Mouse (Mus musculus): Measurements from ENCODE around the gene Zpld1.
A peak's percentile ranks its signal among the peaks of the same experiment; 100 is the strongest.

Gene Zpld1

DNA sequence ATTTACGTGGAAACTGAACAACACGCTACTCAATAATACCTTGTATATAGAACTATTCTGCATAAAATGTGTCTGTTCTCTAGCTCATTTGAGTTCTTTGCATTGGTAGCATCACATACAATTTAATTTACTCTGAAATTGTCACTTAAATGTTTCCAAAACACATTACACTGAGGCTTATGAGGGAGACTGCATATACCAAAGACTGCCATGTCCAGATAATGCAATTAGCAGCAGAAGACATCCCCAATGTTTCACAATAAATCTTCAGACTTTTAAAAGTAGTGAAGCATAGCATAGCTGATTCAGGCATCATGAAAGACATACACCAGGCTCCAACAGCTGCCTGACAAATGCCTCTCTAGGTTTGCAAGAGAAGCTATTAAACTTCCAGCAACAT, at the start of gene Zpld1:
TSS of gene Zpld1 (minus strand) at position 101 of the 400 bp plus-strand sequence.
- DNase-seq (ENCODE audit: low read depth, low spot score): no peak

DNA sequence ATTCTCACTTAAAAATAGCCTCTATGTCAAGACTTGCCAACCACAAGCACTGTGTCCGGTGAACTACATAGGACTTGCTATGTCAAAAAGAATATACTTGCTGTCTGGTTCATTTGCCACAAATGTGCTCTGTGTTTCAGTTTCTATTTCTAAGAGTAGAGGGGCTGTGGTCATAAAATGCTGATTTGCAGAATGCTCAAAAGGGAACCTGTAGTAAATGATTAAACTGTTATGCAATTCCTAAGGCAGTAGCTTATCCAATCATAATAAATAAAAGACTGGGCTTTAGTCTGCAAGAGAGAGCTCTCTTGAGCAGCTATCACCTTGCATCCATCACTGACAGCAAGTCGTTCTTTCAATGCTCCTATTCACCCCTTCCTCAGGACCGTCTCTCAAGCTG, 47.9 kb upstream of the Zpld1 start:
- DNase-seq (ENCODE audit: low read depth, low spot score): no peak

DNA sequence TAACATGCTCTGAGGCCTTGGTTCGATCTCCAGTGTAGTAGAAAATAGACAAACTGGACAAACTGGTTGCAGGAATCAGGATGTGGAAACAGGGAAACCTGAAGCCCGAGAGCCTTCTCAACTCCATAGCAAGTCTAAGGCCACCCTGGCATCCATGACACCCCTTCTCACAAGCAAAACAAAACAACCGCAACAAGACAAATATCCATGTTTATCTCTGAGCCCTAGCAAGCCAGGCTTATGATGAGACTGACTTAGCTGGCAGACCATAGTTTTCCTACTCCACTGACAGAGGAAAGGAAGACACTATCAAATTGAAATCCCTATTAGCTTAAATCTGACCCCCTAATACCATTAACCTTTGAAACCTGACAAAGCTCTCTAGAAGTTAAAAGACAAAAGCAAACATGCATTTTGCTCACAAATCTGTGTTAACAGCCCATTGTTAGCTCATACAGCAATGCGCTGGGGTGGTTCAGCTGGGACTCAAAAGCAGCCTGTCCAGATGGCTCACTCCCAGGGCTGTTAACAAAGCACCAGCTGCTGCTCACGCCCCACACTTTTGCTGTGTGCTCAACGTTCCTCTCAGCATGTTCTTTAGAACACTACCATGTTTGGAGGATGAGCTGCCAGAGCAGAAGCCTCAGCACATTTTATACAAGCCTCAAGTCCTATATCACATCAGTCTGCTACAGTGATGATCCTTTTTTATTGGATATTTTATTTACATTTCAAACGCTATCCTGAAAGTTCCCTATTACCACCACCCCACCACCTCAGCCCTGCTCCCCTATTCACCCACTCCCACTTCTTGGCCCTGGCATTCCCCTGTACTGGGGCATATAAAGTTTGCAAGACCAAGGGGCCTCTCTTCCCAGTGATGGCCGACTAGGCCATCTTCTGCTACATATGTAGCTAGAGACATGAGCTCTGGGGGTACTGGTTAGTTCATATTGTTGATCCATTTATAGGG, 24.0 kb upstream of the Zpld1 start:
- DNase-seq (ENCODE audit: low read depth, low spot score): peak; percentile 55

DNA sequence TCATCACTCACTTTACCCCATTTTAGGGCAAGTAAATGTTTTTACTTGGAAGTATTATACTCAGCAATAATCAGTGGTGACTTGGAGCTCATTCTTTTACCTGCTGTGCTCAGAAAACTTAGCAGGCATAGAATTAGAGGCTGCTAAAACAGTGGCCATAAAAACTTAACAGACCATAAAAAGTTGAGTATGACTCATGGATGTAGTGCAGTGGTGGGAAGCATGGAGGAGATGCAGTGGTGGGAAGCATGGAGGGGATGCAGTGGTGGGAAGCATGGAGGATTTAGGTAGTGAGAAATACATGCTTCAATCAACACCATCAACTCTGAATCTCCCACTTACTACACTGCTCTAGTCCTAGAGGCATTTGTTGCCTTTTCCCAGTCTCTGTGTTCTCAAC, 19.2 kb upstream of the Zpld1 start:
- no peak for DNase-seq (ENCODE audit: low read depth, low spot score)

DNA sequence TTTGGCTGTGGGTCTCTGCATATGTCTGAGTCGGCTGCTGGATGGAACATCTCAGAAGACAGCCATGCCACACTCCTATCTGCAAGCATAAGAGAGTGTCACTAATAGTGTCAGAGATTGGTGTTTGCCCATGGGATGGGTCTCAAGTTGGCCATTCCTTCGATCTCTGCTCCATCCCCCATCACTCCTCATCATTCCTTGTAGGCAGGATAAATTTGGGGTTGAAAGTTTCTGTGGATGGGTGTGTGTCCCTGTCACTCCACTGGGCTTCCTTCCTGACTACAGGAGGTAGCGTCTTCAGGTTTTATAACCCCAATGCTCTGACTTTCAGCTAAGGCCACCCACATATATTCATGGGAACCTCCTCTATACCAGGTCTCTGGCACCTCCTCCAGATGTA, 14.3 kb upstream of the Zpld1 start:
- DNase-seq (ENCODE audit: low read depth, low spot score): no peak

DNA sequence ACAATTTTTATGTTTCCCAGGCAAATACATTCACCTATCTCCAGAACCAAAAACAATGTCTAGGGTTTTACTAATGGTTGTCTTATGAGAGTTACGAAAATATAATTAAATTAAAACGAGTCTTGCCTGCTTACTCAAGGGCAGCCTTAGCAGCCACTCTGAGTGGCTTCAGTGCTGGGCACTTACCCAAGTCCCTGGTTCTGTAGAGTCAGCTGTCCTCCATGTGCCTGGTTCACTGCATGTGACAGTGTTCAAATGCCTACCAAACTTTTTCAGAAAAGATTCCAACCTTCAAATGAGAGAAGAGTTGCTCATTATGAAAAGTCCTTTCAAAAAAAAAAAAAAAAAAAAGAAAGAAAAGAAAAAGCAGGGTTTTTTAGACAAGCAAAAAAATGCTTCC, 15.1 kb downstream of the Zpld1 start:
- no peak for DNase-seq (ENCODE audit: low read depth, low spot score)

DNA sequence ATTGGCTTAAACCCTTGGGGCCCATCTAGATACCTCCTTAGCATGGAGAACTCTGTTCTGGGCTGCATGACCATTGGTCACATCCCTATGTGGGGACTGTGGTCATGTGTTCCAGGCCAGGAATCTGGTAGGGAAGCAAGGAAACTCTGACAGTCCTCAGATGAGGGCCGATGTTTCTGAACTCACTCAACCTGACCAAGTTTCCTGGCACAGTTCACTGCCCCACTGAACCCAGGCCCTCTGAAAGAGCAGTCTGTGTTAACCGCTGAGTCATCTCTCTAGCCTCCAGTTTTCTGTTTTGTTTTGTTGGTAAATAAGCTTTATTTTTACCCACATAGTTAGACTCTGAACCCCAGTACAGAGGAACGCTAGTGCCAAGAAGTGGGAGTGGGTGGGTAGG, 20.3 kb downstream of the Zpld1 start:
- DNase-seq (ENCODE audit: low read depth, low spot score): no peak

DNA sequence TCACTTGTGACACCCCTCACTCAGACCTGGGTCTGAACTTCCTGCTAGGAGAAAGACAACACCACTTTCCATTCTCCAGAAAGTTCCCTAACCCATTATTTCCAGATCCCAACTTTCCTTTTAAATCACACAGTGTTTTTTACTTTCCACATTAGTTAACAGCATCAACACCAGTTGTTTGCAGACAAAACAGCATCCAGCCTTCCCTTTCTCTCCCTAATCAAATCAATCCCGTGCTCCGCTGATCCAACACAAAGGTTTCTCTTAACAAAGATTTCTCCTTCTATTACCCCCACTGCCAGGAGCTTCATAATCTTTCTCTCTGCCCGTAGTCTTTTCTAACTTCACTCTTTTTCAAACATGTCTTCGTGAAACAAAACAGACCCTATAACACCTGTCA, 32.5 kb downstream of the Zpld1 start:
- DNase-seq (ENCODE audit: low read depth, low spot score): no peak

DNA sequence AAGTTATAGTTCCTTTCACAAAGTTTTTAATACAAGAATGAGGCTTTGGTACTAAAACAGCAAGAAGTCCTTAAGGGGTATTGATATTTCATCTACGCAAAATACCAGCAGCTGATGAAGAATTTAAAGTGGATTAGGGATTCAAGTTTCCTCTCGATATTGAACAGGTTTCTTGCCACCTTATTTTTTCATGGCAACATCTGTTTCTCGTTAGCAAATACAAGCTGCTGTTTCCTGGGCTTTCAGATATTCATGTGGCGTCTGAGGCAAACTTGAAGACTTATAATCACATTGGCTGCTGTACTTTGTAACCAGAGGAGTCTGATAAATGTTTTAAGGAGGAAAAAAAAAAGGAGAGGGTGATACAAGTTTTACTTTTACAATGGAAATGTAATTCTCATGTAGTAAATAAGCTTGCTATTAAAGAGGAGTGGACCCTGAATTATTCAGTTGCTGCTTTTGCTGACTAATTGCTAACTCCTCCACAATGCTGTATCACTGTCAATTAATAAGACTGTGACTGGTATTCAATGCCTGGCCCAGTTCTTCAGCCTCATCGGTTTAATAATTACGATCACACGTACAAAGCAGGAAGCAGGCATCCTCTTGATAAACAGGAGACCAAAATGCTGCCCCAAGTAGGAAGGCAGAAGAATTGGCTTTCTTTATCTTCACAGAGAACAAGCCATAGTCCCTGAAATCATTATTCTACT, 36.8 kb downstream of the Zpld1 start:
- DNase-seq (ENCODE audit: low read depth, low spot score): peak; percentile 49

DNA sequence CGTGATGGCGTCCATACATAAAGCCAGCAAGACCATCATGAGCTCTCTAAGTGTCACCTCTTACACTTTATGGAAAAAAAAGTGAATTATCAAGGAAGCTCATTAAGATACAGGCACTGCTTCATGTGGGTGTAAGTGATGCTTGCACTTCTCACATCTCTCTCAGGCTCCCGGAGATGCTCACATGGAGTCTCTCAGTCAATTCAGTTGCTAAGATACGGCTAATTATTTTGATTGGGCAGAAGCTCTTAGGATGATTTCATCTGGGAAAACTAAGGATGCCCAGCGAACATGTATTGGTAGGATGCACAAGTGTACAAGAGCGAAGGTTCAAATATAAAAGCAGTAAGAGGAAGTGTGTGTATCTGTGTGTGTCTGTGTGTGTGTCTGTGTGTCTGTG, 38.1 kb downstream of the Zpld1 start:
- no peak for DNase-seq (ENCODE audit: low read depth, low spot score)

DNA sequence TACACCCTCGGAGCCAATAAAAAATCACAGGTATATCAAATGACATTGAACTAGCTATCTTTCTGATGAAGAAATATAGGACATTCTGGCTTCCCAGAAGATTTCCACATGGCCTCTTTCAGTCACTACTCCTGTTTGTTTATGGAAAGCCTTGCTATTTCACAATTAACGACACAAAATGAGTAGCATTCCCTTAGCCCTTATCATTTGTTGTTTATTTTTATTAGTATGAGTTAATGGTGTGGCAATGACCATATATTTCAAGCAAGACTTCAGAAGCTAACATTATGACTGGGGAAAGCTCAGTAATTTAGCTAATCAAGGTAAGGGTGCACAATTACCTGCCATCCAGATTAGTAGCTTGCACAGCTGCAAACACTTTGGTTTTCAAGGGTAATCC, 56.8 kb downstream of the Zpld1 start:
- DNase-seq (ENCODE audit: low read depth, low spot score): no peak

DNA sequence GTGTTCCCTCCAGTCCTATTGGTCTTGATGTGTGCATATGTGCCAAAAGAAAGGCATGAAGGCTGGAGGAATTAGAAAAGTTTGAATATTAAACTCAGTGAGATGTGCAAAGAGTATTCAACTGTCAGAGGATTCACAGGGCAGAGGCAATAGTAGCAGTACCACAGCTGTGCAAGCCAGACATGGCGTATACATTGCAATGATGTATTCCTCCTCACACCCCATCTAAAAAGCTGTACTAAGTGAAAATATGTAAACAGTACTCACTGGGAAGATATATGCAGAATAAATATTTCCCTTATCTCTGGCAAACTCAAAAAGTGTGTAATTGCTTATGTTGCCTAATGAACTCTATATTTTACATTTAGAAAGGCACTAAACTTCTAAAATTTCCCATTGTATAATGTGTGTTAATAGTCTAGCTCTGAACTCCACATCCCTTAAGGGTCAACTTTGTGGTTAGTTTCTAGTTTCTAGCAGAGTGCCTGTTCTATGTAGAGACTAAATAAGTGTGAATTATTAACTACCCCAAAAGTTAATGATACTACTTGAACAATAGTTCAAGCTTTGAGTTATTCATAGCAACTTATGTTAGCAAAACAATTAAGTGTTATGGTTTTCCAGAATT, 68.7 kb downstream of the Zpld1 start:
- DNase-seq (ENCODE audit: low read depth, low spot score): no peak

DNA sequence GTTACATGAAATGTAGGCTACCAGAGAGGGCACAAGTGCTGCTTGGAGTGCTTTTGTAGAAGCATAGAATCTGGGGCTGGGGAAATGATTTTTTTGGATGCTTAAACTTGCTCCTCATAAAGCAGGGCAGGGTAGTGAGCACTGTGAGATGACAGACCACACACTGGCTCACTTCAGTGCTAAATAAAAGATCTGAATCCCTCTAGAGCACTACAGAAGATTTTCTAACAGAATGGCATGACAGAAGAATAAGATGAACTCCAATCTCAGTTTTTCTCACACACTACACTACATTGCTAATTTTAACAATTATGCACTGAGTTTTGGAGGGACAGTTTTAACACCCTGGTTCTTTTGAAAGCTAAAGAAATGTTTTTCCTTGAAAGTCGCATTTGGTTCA, 93.8 kb downstream of the Zpld1 start:
- DNase-seq (ENCODE audit: low read depth, low spot score): no peak

DNA sequence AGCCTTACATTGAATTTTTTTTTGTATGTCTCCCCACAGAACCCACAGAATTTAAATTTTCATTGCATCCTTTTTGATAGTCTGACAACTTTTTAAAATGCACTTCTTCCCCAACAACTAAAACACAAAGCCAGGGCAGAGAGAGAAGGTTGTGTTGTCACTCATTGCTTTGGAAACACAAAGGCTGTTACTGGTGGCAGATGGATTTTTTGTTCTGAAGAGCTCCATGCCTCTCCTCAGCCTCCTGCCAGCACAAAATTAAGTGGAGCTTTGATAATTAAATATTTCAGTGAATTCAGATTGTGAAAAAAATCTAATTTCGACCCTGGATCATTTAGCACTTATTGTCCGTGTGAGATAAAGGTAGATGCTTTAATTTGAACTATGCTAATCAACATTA, 107.4 kb downstream of the Zpld1 start:
- DNase-seq (ENCODE audit: low read depth, low spot score): no peak

DNA sequence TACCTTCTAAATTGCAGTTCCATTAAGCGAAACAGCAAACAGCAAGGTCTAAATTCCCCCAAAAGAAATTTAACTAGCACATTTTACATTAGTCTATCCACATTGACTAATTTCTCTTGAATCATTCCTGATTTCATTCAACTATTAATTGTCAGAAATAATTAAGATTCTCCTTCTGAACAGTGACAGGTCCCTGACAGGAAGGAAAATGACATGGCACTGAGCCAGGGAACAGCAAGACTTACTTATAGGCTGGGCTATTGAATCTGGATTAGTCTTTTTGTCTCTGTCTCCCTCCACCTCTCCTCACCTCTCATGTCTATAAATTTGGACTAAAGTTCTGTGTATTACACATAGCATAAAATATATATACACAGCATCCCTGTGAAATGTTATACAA, 112.4 kb downstream of the Zpld1 start:
- no peak for DNase-seq (ENCODE audit: low read depth, low spot score)

Measured in mesoderm, embryonic 11.5 days (tissue).